In genomic region chr2:174446905-174447304, GRCm38 (mm10) we compare ENCODE assay signal across 30 mouse cellular contexts. TPM values are rescaled to one million over a fixed set of nuclear protein-coding genes. Genes with fewer than 3 reads are reported as not detected.
DNase-seq lines count a peak whose midpoint lies in the region; ATAC-seq lines count a peak whose summit lies in the region.
"Had no signal": no experiment of that assay in that cellular context is flagged by ENCODE, and none has a peak within 500 bp of the region (broad histone marks: within the 10 kb centered on the region; RNA-seq: fewer than 3 reads in every experiment).

No protein-coding gene starts in this region.

- 52% methylated on average over 8 of the region's 8 CpGs for WGBS in lung, embryonic 16.5 days
- WGBS in embryonic facial prominence, embryonic 12.5 days: 54% methylated on average over 8 of the region's 8 CpGs
- 42% methylated on average over 8 of the region's 8 CpGs for WGBS in embryonic facial prominence, embryonic 15.5 days
- WGBS in limb, embryonic 15.5 days: 49% methylated on average over 8 of the region's 8 CpGs

- no peaks in the 10 kb centered on the region for H3K9me3 ChIP-seq in lung, embryonic 16.5 days (ENCODE audit: control insufficient read depth, low read length)
- H3K9me3 ChIP-seq in embryonic facial prominence, embryonic 12.5 days: no peaks in the 10 kb centered on the region
- H3K9me3 ChIP-seq in embryonic facial prominence, embryonic 15.5 days (replicated peaks): no peaks in the 10 kb centered on the region
- no peaks in the 10 kb centered on the region for H3K9me3 ChIP-seq in limb, embryonic 15.5 days
- H3K9me3 ChIP-seq: forebrain, embryonic 10.5 days; forebrain, embryonic 15.5 days; heart, embryonic 12.5 days; liver, embryonic 15.5 days; midbrain, embryonic 15.5 days had no signal

- no peak for ATAC-seq in lung, embryonic 16.5 days (ENCODE audit: low read depth)
- no peak for ATAC-seq in embryonic facial prominence, embryonic 12.5 days (ENCODE audit: insufficient number of reproducible peaks, insufficient read depth, low FRiP score, low TSS enrichment)
- ATAC-seq in embryonic facial prominence, embryonic 15.5 days (ENCODE audit: insufficient number of reproducible peaks, low FRiP score, low TSS enrichment, low read depth): no peak
- no peak for ATAC-seq in limb, embryonic 15.5 days (ENCODE audit: insufficient number of reproducible peaks, low FRiP score, low TSS enrichment, low read depth)
- ATAC-seq: CD4-positive, CD25-positive, alpha-beta regulatory T cell, adult 4 months; forebrain, embryonic 15.5 days; inflammation-experienced regulatory T-cells, adult 6 months; lung, postnatal 0 days; midbrain, embryonic 15.5 days had no signal

- peaks cover 25% of the 10 kb centered on the region for H3K4me1 ChIP-seq in lung, embryonic 16.5 days (replicated peaks; ENCODE audit: control insufficient read depth, insufficient read depth, low read length)
- H3K4me1 ChIP-seq in embryonic facial prominence, embryonic 12.5 days: peaks cover 14% of the 10 kb centered on the region; the same call in 1 of the 2 replicates
- H3K4me1 ChIP-seq in embryonic facial prominence, embryonic 15.5 days: peaks cover 18% of the 10 kb centered on the region
- peaks cover 9% of the 10 kb centered on the region; the same call in 1 of the 2 replicates for H3K4me1 ChIP-seq in limb, embryonic 15.5 days
- H3K4me1 ChIP-seq: forebrain, embryonic 15.5 days; midbrain, embryonic 15.5 days had no signal

- no peak overlapping the region for H3K4me2 ChIP-seq in lung, embryonic 16.5 days (ENCODE audit: low read depth, low read length)
- no peak overlapping the region for H3K4me2 ChIP-seq in embryonic facial prominence, embryonic 12.5 days (replicated peaks)
- no peak overlapping the region for H3K4me2 ChIP-seq in embryonic facial prominence, embryonic 15.5 days (replicated peaks)
- no peak overlapping the region for H3K4me2 ChIP-seq in limb, embryonic 15.5 days
- H3K4me2 ChIP-seq: forebrain, embryonic 15.5 days; heart, embryonic 12.5 days; hindbrain, embryonic 14.5 days; liver, embryonic 15.5 days; midbrain, embryonic 15.5 days had no signal

- H3K36me3 ChIP-seq in lung, embryonic 16.5 days (ENCODE audit: control insufficient read depth, insufficient read depth, low read length): no peaks in the 10 kb centered on the region
- no peaks in the 10 kb centered on the region for H3K36me3 ChIP-seq in embryonic facial prominence, embryonic 12.5 days
- no peaks in the 10 kb centered on the region for H3K36me3 ChIP-seq in embryonic facial prominence, embryonic 15.5 days
- H3K36me3 ChIP-seq in limb, embryonic 15.5 days: no peaks in the 10 kb centered on the region
- H3K36me3 ChIP-seq: forebrain, embryonic 10.5 days; forebrain, embryonic 15.5 days; heart, embryonic 12.5 days; liver, embryonic 15.5 days; midbrain, embryonic 15.5 days had no signal

- no peaks in the 10 kb centered on the region for H3K27me3 ChIP-seq in lung, embryonic 16.5 days (ENCODE audit: control insufficient read depth, insufficient read depth, low read depth, low read length)
- no peaks in the 10 kb centered on the region for H3K27me3 ChIP-seq in embryonic facial prominence, embryonic 12.5 days
- no peaks in the 10 kb centered on the region for H3K27me3 ChIP-seq in embryonic facial prominence, embryonic 15.5 days
- H3K27me3 ChIP-seq in limb, embryonic 15.5 days: no peaks in the 10 kb centered on the region
- H3K27me3 ChIP-seq: forebrain, embryonic 15.5 days; midbrain, embryonic 15.5 days had no signal

- H3K9ac ChIP-seq in lung, embryonic 16.5 days (ENCODE audit: low read length): no peak overlapping the region
- H3K9ac ChIP-seq in embryonic facial prominence, embryonic 12.5 days: no peak overlapping the region
- H3K9ac ChIP-seq in embryonic facial prominence, embryonic 15.5 days: no peak overlapping the region
- no peak overlapping the region for H3K9ac ChIP-seq in limb, embryonic 15.5 days
- H3K9ac ChIP-seq: forebrain, embryonic 15.5 days; heart, embryonic 12.5 days; hindbrain, embryonic 14.5 days; liver, embryonic 15.5 days; midbrain, embryonic 15.5 days had no signal

- no peak for DNase-seq in lung, postnatal 10 days
- DNase-seq in spleen, postnatal 4 days (ENCODE audit: low spot score in 2 of 2): no peak
- no peak for DNase-seq in adipocyte (ENCODE audit: low spot score)
- DNase-seq: adrenal gland, postnatal 25 days; cerebellum, adult 18-20 months; cerebellum, postnatal 10 days; gastrocnemius, adult 2 months; gastrocnemius, postnatal 36 days; heart, adult 18-20 months; heart, postnatal 4 days; kidney, adult 11 months; kidney, postnatal 14 days; layer of hippocampus, adult 9-11 months; right cerebral cortex, adult 18-20 months; right cerebral cortex, postnatal 4 days; thymus, adult 2 months; thymus, postnatal 36 days had no signal

- peak overlapping the region; percentile 21; the same call in 1 of the 2 replicates for H3K27ac ChIP-seq in lung, embryonic 16.5 days (ENCODE audit: low read length)
- H3K27ac ChIP-seq in embryonic facial prominence, embryonic 12.5 days: peak overlapping the region; percentile 41; the same call in 1 of the 2 replicates
- H3K27ac ChIP-seq in embryonic facial prominence, embryonic 15.5 days (replicated peaks): peak overlapping the region; percentile 22; the same call in 1 of the 2 replicates
- H3K27ac ChIP-seq in limb, embryonic 15.5 days: 0 out of 2 replicates have a peak overlapping the region, but pooled peaks have one; percentile 13
- H3K27ac ChIP-seq: forebrain, embryonic 15.5 days; gastrocnemius, adult 2 months; hindbrain, embryonic 14.5 days; liver, embryonic 15.5 days; midbrain, embryonic 15.5 days had no signal

- H3K4me3 ChIP-seq in lung, embryonic 16.5 days (ENCODE audit: low read length): no peak overlapping the region
- H3K4me3 ChIP-seq in embryonic facial prominence, embryonic 12.5 days: no peak overlapping the region
- H3K4me3 ChIP-seq in embryonic facial prominence, embryonic 15.5 days (replicated peaks): no peak overlapping the region
- no peak overlapping the region for H3K4me3 ChIP-seq in limb, embryonic 15.5 days
- H3K4me3 ChIP-seq: forebrain, embryonic 10.5 days; forebrain, embryonic 15.5 days; gastrocnemius, adult 2 months; heart, embryonic 12.5 days; liver, embryonic 15.5 days; midbrain, embryonic 15.5 days had no signal

RNA-seq across cellular contexts. Expression of gene Tubb1, which starts 3.6 kb away (rescaled TPM):
- polyA plus RNA-seq in lung, embryonic 16.5 days (2015; fragmentation: Nextera tagmentation; extraction: Ambion mirVana): 5.6 and 6.7 TPM in 2 replicates
- 4.0 and 4.4 TPM in 2 replicates for polyA plus RNA-seq in embryonic facial prominence, embryonic 12.5 days (2016; fragmentation: Nextera tagmentation; extraction: Ambion mirVana)
- polyA plus RNA-seq in embryonic facial prominence, embryonic 15.5 days (2015; fragmentation: Nextera tagmentation; extraction: Ambion mirVana): 0.83 and 1.1 TPM in 2 replicates
- 0.92 and 2.4 TPM in 2 replicates for polyA plus RNA-seq in limb, embryonic 15.5 days (2015; fragmentation: Nextera tagmentation; extraction: Ambion mirVana)
- polyA plus RNA-seq: CD4-positive, CD25-positive, alpha-beta regulatory T cell, adult 4 months had no signal

RNA-seq across cellular contexts. Expression of gene Ctsz, which starts 8.1 kb away (rescaled TPM):
- 228 and 249 TPM in 2 replicates for polyA plus RNA-seq in lung, embryonic 16.5 days (2015; fragmentation: Nextera tagmentation; extraction: Ambion mirVana)
- 115 and 116 TPM in 2 replicates for polyA plus RNA-seq in embryonic facial prominence, embryonic 12.5 days (2016; fragmentation: Nextera tagmentation; extraction: Ambion mirVana)
- 215 and 224 TPM in 2 replicates for polyA plus RNA-seq in embryonic facial prominence, embryonic 15.5 days (2015; fragmentation: Nextera tagmentation; extraction: Ambion mirVana)
- polyA plus RNA-seq in limb, embryonic 15.5 days (2015; fragmentation: Nextera tagmentation; extraction: Ambion mirVana): 226 and 260 TPM in 2 replicates

RNA-seq across cellular contexts. Expression of gene Atp5e, which starts 17.0 kb away (rescaled TPM):
- polyA plus RNA-seq in lung, embryonic 16.5 days (2015; fragmentation: Nextera tagmentation; extraction: Ambion mirVana): 794 and 878 TPM in 2 replicates
- 828 TPM in 2 replicates for polyA plus RNA-seq in embryonic facial prominence, embryonic 12.5 days (2016; fragmentation: Nextera tagmentation; extraction: Ambion mirVana)
- 730 and 783 TPM in 2 replicates for polyA plus RNA-seq in embryonic facial prominence, embryonic 15.5 days (2015; fragmentation: Nextera tagmentation; extraction: Ambion mirVana)
- polyA plus RNA-seq in limb, embryonic 15.5 days (2015; fragmentation: Nextera tagmentation; extraction: Ambion mirVana): 611 and 723 TPM in 2 replicates

RNA-seq across cellular contexts. Expression of gene Prelid3b, which starts 26.0 kb away (rescaled TPM):
- 116 and 117 TPM in 2 replicates for polyA plus RNA-seq in lung, embryonic 16.5 days (2015; fragmentation: Nextera tagmentation; extraction: Ambion mirVana)
- 101 and 105 TPM in 2 replicates for polyA plus RNA-seq in embryonic facial prominence, embryonic 12.5 days (2016; fragmentation: Nextera tagmentation; extraction: Ambion mirVana)
- polyA plus RNA-seq in embryonic facial prominence, embryonic 15.5 days (2015; fragmentation: Nextera tagmentation; extraction: Ambion mirVana): 109 and 111 TPM in 2 replicates
- polyA plus RNA-seq in limb, embryonic 15.5 days (2015; fragmentation: Nextera tagmentation; extraction: Ambion mirVana): 113 and 135 TPM in 2 replicates

RNA-seq across cellular contexts. Expression of gene Nelfcd, which starts 31.3 kb away (rescaled TPM):
- polyA plus RNA-seq in lung, embryonic 16.5 days (2015; fragmentation: Nextera tagmentation; extraction: Ambion mirVana): 136 and 140 TPM in 2 replicates
- 177 and 179 TPM in 2 replicates for polyA plus RNA-seq in embryonic facial prominence, embryonic 12.5 days (2016; fragmentation: Nextera tagmentation; extraction: Ambion mirVana)
- polyA plus RNA-seq in embryonic facial prominence, embryonic 15.5 days (2015; fragmentation: Nextera tagmentation; extraction: Ambion mirVana): 116 and 118 TPM in 2 replicates
- 94.3 and 107 TPM in 2 replicates for polyA plus RNA-seq in limb, embryonic 15.5 days (2015; fragmentation: Nextera tagmentation; extraction: Ambion mirVana)
